Comparison of ENCODE assay signal across 23 mouse cellular contexts in the genomic region with DNA sequence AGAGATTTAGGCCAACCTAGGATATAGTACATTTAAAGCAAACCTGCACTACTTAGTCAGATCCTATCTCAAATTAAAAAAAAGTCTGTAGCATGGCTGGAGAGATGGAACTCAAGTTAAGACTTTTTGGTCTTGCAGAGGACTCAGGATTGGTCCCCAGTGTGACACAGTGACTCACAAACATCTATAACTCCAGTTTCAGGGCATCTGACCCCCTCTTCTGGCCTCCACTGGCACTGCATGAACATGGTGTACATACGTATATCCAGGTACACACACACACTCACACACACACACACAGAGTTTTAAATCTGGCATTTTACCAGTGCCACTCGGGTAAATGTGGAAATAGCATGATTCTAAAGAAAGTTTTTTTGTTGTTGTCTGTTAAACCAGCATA. TPM values are rescaled to one million over a fixed set of nuclear protein-coding genes. Genes with fewer than 3 reads are reported as not detected.
A peak's percentile ranks its signal among the peaks of the same experiment; 100 is the strongest.
DNase-seq lines count a peak whose midpoint lies in the region; TF ChIP-seq lines count a peak whose summit lies in the region.
"Had no signal": no experiment of that assay in that cellular context is flagged by ENCODE, and none has a peak within 500 bp of the region (broad histone marks: within the 10 kb centered on the region; RNA-seq: fewer than 3 reads in every experiment).

No protein-coding gene starts in this region.

- H3K36me3 ChIP-seq in MEL (ENCODE audit: control insufficient read depth in 1 of 2, insufficient read depth in 2 of 2, low read length in 2 of 2), result peaks cover 3 to 15% of the 10 kb centered on the region in 2 experiments

- no peaks in the 10 kb centered on the region for H3K27me3 ChIP-seq in MEL (ENCODE audit: control insufficient read depth in 1 of 2, insufficient read depth in 2 of 2, low read length in 2 of 2)
- H3K27me3 ChIP-seq: embryonic facial prominence, embryonic 13.5 days; forebrain, embryonic 12.5 days; heart, embryonic 15.5 days had no signal

- intact Hi-C loops in heart, postnatal 36 days (cut with DNase I), result no loop called here

- H3K4me3 ChIP-seq in MEL (ENCODE audit: control insufficient read depth in 1 of 2, insufficient read depth in 1 of 2, low read depth in 2 of 2, low read length in 2 of 2), result no peak overlapping the region
- H3K4me3 ChIP-seq: embryonic facial prominence, embryonic 13.5 days; forebrain, embryonic 12.5 days; heart, adult 2 months; heart, embryonic 15.5 days; hindbrain, embryonic 10.5 days had no signal

- no peak for TF ChIP-seq EP300 in MEL (IDR thresholded peaks at IDR 0.05; ENCODE audit: low read depth in 1 of 2, low read length in 2 of 2)

- H3K4me1 ChIP-seq in MEL (ENCODE audit: control insufficient read depth in 1 of 2, insufficient read depth in 2 of 2, low read length in 2 of 2), result no peaks in the 10 kb centered on the region
- H3K4me1 ChIP-seq: forebrain, embryonic 12.5 days; heart, embryonic 15.5 days; hindbrain, embryonic 10.5 days had no signal

- peak; percentile 14 to 18 (median 15); a peak in 2 of 6 replicates for TF ChIP-seq CTCF in MEL (IDR thresholded peaks at IDR 0.05 in 2 of 3, conservative IDR thresholded peaks at IDR 0.05 in 1 of 3; ENCODE audit: control insufficient read depth in 1 of 3, insufficient read depth in 1 of 3, low read depth in 2 of 3, low read length in 3 of 3, poor library complexity in 1 of 3, severe bottlenecking in 1 of 3)

- no peak overlapping the region for H3K27ac ChIP-seq in MEL (ENCODE audit: control insufficient read depth, low read depth, low read length)
- H3K27ac ChIP-seq: embryonic facial prominence, embryonic 13.5 days; forebrain, embryonic 12.5 days; heart, adult 2 months; heart, embryonic 15.5 days; hindbrain, embryonic 10.5 days; hindbrain, embryonic 14.5 days had no signal

- no peak overlapping the region for H3K9ac ChIP-seq in MEL (ENCODE audit: control insufficient read depth, low read depth, low read length, poor library complexity, severe bottlenecking)
- H3K9ac ChIP-seq: embryonic facial prominence, embryonic 13.5 days; forebrain, embryonic 12.5 days; heart, embryonic 15.5 days; hindbrain, embryonic 14.5 days had no signal

- peak; percentile 19 for DNase-seq in thymus, postnatal 0 days (ENCODE audit: low spot score)
- DNase-seq in thymus, adult 18-20 months, result no peak
- peak; percentile 37 for DNase-seq in MEL (ENCODE audit: low read depth, low spot score)
- DNase-seq in naive thymus-derived CD4-positive, alpha-beta T cell, adult 2 months (ENCODE audit: low read depth), result peak; percentile 25
- DNase-seq in natural killer cell, adult 2 months (ENCODE audit: low spot score in 2 of 2), result no peak
- no peak for DNase-seq in heart, postnatal 36 days
- DNase-seq: adrenal gland, adult 2 months; adrenal gland, postnatal 25 days; cerebellum, adult 18-20 months; cerebellum, adult 9-11 months; cerebellum, postnatal 36 days; gastrocnemius, postnatal 14 days; heart, adult 2 months; heart, postnatal 14 days had no signal

- H3K9me3 ChIP-seq in MEL (replicated peaks; ENCODE audit: insufficient read depth, low read length), result no peaks in the 10 kb centered on the region
- H3K9me3 ChIP-seq: embryonic facial prominence, embryonic 13.5 days; forebrain, embryonic 12.5 days; G1E; heart, embryonic 15.5 days; hindbrain, embryonic 10.5 days had no signal

- TF ChIP-seq POLR2A in MEL (IDR thresholded peaks at IDR 0.05; ENCODE audit: control insufficient read depth in 1 of 2, insufficient read depth in 1 of 2, low read depth in 1 of 2, low read length in 2 of 2, poor library complexity in 1 of 2), result no peak

- TF ChIP-seq RAD21 in MEL (IDR thresholded peaks at IDR 0.05; ENCODE audit: low read depth, low read length), result no peak; the same call in none of the 2 replicates

- peaks cover 5% of the 10 kb centered on the region; the same call in 1 of the 2 replicates for H3K79me2 ChIP-seq in MEL (ENCODE audit: control insufficient read depth, insufficient read depth, low read length, poor library complexity)

TF ChIP-seq in MEL, 35 proteins besides CTCF, POLR2A, EP300 and RAD21:
- TF ChIP-seq CHD2 (IDR thresholded peaks at IDR 0.05; ENCODE audit: low read length) (no peak), POLR2AphosphoS5 (IDR thresholded peaks at IDR 0.05; ENCODE audit: borderline replicate concordance, low read depth, low read length) (no peak), SIN3A (IDR thresholded peaks at IDR 0.05; ENCODE audit: low read length) (no peak), RCOR1 (IDR thresholded peaks at IDR 0.05; ENCODE audit: low read depth, low read length) (no peak), UBTF (IDR thresholded peaks at IDR 0.05; ENCODE audit: borderline replicate concordance, insufficient read depth, low read depth, low read length) (no peak), CHD1 (IDR thresholded peaks at IDR 0.05; ENCODE audit: low read depth, low read length) (no peak), ZNF384 (IDR thresholded peaks at IDR 0.05; ENCODE audit: low read depth, low read length) (no peak), GATA1 (IDR thresholded peaks at IDR 0.05; ENCODE audit: low read depth, low read length) (no peak), KAT2A (conservative IDR thresholded peaks at IDR 0.05; ENCODE audit: low read depth, low read length) (no peak), POLR2AphosphoS2 (IDR thresholded peaks at IDR 0.05; ENCODE audit: low read length) (no peak)

RNA-seq across cellular contexts. Expression of gene Mttp, which starts 4.0 kb away (rescaled TPM):
- polyA plus RNA-seq in thymus, postnatal 0 days (2015; fragmentation: Nextera tagmentation; extraction: Ambion mirVana), result 8.6 and 9.9 TPM in 2 replicates
- total RNA-seq in MEL (2012; rRNA removed), result 2.5 and 2.7 TPM in 2 replicates
- 1 to 10 TPM in 1 of 2 experiments, not detected in 1; 4.4 TPM for polyA plus RNA-seq in MEL (2012; ENCODE audit: insufficient read depth in 1 of 2, insufficient read length in 2 of 2, low read depth in 1 of 2, low replicate concordance in 2 of 2, missing spikeins in 1 of 2)
- 1 to 10 TPM; 5.4 to 6.2 TPM for total RNA-seq in heart, postnatal 36 days (2021)

RNA-seq across cellular contexts. Expression of gene Trmt10a, which starts 5.6 kb away (rescaled TPM):
- 9.5 and 10.4 TPM in 2 replicates for polyA plus RNA-seq in thymus, postnatal 0 days (2015; fragmentation: Nextera tagmentation; extraction: Ambion mirVana)
- 9.7 and 12.1 TPM in 2 replicates for total RNA-seq in MEL (2012; rRNA removed)
- 10 to 100 TPM in 1 of 2 experiments, not detected in 1; 18.1 TPM for polyA plus RNA-seq in MEL (2012; ENCODE audit: insufficient read depth in 1 of 2, insufficient read length in 2 of 2, low read depth in 1 of 2, low replicate concordance in 2 of 2, missing spikeins in 1 of 2)
- total RNA-seq in heart, postnatal 36 days (2021), result 1 to 10 TPM; 2.3 to 3.2 TPM

RNA-seq across cellular contexts. Expression of gene 4930579F01Rik, which starts 44.8 kb away (rescaled TPM):
- not detected in 2 replicates for polyA plus RNA-seq in thymus, postnatal 0 days (2015; fragmentation: Nextera tagmentation; extraction: Ambion mirVana)
- not detected in 2 replicates for total RNA-seq in MEL (2012; rRNA removed)
- polyA plus RNA-seq in MEL (2012; ENCODE audit: insufficient read depth in 1 of 2, insufficient read length in 2 of 2, low read depth in 1 of 2, low replicate concordance in 2 of 2, missing spikeins in 1 of 2), result not detected
- total RNA-seq in heart, postnatal 36 days (2021), result not detected
- total RNA-seq: adrenal gland, adult 2 months; G1E; gastrocnemius, adult 18-20 months; gastrocnemius, postnatal 14 days; heart, adult 2 months; heart, postnatal 14 days had no signal
- polyA plus RNA-seq: adrenal gland, adult 2 months; forebrain, embryonic 12.5 days; forebrain, embryonic 16.5 days; G1E; heart, embryonic 11.5 days; heart, embryonic 15.5 days; hindbrain, embryonic 10.5 days; hindbrain, embryonic 14.5 days had no signal

Comparison
In these comparisons a context has a peak if more than half of its experiments do, and no peak if none do; other contexts are left out.
1. DNase-seq: peak in thymus, postnatal 0 days (single experiment), MEL (single experiment) and naive thymus-derived CD4-positive, alpha-beta T cell, adult 2 months (single experiment); none in thymus, adult 18-20 months (0 of 2), natural killer cell, adult 2 months (0 of 2) and heart, postnatal 36 days (0 of 2).